Mouse (Mus musculus) spleen, postnatal 10 days (tissue): Measurements from ENCODE around the gene Pfas.
"Not testable (repeated sequence)": the region's sequence is repeated elsewhere in the genome, so short reads cannot be mapped to it uniquely, and the experiment has no call there.

Experiments used
- DNase-seq, 2 experiments: peaks; one replicate each; pipeline ENCODE4 v3.0.0; 2021 to 2022; ENCODE audit warnings: low spot score in 2 of 2

The Pfas gene

DNA sequence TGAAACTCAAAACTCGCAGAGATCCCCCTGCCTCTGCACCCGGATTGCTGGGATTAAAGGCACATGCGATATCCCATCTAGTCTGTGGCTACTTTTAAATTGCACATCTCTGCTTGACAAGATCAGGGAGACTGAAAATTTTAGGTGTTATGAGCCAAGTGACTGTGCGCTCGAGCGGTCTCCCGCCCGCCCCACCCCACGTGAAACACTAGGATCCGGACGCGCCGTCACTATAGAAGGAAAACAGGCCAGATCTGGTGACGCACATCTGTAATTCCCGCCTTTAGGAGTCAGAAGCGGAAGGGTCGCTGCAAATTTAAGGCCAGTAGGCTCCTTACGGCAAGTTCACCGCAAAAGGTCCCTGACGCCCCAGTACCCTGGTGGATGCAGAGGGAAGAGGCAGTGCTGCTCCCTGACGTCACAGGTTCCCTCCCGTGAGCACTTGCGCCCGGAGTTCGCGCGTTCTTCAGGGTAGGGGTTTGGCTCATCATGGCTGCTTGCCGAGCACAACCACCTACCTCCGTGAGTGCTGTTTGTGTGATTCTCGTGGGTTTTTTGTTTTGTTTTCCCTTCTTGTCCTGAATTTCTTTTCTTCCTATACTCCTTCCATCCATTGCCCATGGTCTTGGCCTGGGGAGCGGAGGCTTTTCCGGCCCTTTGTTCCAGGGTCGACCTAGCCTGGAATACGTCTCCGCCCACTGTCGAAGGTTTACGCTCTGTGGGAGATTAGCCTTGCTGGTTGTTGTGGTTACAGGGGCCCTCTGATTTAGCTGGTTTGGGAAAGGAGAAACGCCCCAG, 7.6 kb upstream of the Pfas start, which contains the start of gene Ctc1:
TSS of gene Ctc1 (plus strand) at position 268 of the 798 bp plus-strand sequence.
- DNase-seq: peak; percentile 87 to 95

DNA sequence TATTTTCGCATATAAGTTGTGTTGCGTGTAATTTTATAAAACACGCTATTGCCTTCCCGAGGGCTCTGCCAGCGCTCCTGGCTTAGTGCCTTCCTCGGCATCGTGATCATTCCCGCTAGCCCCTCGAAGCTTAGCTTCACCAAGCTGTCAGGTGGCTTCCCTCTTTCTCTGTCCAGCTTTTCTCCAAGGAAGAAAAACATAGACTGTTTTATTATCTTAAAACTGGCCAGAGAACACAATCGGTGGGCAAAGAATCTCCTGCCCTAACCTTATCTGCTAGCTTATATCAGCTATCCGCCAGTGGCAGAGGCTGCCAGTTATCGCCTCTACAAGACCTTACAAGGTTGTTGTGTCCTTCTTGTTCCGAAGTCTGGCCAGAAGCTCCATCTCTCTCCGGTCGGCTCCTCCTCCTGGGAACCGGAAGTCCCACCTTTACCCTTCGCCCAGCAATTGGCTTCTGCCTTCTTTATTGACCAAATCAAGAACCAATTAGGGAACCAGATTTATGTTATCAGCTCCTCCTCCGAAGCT, 3.9 kb upstream of the Pfas start:
- DNase-seq: peak; percentile 74 to 90

DNA sequence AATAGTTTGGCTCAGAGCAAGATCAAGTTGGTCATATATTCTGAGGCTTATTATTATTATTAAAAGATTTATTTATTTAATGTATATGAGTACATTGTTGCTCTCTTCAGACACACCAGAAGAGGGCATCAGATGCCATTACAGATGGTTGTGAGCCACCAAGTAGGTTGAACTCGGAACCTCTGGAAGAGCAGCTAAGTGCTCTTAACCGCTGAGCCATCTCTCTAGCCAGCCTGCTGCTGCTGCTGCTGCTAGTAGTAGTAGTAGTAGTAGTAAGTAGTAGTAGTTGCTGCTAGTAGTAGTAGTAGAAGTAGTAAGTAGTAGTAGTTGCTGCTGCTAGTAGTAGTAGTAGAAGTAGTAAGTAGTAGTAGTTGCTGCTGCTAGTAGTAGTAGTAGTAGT, 3.2 kb upstream of the Pfas start:
- DNase-seq: not testable (repeated sequence)

DNA sequence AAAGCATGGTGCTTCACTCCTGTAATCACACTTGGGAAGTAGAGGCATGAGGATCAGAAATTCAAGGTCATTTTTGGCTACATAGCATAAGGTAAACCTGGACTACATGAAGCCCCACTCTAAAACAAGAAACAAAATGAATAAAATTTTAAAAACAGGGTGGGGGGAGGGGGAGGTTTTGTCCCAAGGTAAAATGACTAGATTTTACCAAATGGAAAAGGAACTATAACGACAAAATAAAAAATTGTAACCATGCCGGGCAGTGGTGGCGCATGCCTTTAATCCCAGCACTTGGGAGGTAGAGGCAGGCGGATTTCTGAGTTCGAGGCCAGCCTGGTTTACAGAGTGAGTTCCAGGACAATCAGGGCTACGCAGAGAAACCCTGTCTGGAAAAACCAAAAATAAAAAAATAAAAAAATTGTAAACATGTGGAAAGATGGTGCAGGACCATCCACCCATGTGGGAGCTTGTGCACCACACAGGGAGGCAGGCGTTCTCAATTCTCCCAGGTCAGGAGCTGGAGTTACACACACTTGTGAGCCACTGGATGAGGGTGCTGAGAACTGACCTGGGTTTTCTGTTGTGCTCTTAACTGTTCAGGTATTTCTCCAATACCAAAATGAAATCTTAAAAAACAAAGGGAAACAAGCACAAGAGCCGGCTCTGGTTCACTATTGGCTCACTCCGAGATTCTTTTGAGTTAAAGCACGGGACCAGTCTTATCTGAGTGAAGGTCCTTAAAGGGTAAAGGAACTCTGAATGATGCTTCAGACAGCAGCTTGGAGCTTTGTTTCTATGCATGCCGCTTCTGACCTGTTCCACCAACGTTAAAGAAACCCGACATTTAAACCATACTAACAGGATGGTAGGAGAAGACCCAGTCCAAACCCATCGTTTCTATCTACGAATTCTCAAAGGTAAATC, 2.4 kb upstream of the Pfas start:
- DNase-seq: no peak

DNA sequence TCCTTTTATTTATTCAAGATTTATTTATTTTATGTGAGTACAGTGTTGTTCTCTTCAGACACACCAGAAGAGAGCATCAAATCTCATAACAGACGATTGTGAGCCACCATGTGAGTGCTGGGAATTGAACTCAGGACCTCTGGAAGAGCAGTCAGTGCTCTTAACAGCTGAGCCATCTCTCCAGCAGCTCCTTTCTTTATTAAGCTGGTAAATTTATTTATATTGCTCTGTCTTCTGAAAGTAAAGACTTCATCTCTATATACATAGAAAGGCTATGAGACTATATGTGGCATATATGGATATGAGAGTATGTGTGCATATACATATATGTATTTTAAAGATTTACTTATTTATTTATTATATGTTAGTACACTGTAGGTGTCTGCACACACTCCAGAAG, 1.2 kb upstream of the Pfas start:
- no peak for DNase-seq

DNA sequence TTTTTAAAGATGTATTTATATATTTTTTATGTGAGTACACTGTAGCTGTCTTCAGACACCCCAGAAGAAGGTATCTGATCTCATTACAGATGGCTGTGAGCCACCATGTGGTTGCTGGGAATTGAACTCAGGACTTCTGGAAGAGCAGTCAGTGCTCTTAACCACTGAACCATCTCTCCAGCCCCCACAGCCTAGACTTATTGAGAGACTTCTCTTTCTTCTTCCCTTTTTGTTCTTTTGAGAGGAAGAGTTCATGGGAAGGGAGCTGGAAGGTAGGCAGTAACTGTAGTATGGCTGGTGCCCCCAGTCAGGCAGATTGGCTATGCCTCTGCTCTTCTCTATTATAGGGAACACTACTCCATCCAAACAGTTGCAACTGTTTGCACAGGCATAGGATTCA, 1.7 kb downstream of the Pfas start:
- DNase-seq: not testable (repeated sequence)

DNA sequence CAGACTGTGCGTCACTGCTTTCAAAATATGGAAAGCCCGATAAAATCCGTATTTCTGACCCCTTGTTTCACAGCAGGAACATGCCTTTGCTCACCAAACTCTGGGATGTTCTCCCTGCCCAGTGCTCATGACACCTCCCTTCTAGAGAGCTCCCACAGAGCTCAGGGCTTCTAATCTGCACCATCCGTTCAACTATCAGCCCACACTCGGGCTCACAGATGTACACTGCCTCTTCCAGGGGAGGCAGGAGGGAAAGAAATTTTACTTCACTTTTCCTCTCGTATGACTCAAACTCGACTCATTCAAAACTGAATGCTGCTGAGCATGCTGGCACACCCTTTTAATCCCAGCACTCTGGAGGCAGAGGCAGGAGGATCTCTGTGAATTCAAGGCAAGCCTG, 3.1 kb downstream of the Pfas start:
- DNase-seq: no peak

DNA sequence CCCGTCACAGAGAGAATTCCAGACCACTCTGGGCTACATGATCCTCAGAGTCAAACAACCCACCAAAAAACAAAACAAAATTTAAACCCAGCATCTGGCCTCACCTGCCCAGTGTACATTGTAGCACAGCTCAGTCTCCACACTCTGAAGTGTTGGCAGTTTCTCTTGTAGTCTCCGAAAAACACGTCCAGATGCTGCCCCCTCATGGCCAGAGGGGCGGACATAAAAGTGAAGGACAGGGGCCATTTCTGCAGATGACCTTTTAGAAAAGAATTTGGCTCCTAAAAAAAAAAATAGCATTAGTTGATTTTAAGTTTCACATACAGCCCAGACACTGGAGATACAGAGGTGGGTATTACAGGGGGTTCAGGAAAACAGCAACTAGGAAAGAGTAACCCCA, 4.7 kb downstream of the Pfas start:
- no peak for DNase-seq

DNA sequence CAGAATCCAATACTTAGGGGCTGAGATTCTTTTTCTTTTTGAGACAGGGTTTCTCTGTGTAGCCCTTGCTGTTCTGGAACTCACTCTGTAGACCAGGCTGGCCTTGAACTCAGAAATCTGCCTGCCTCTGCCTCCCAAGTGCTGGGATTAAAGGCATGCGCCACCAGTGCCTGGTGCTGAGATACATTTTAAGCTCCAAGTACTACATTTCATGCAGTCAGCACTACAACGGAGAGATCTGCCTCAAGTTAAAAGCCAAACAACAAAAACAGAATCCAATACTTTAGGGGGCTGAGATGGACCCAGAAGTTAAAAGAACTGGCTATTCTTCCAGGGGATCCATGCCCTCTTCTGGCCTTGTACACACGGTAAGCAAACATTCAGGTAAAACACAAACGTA, 5.5 kb downstream of the Pfas start:
- DNase-seq: not testable (repeated sequence)

DNA sequence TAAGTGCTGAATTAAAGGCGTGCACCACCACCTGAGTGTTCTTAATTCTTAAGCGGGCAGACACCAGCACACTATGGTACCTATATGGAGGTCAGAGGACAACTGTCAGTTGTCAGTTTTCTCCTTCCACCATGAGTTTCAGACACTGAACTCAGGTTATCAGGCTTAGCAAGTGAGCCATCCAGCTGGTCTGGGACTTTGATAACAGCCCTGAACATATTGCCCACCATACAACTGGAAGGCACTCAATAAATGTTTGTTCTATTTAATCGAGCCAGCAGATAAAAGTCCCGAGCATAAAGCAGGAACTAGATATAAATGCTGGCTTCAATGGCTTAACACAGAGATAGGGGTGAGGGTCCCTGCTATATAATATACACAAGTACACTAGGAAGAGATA, 11.2 kb downstream of the Pfas start:
- DNase-seq: no peak

DNA sequence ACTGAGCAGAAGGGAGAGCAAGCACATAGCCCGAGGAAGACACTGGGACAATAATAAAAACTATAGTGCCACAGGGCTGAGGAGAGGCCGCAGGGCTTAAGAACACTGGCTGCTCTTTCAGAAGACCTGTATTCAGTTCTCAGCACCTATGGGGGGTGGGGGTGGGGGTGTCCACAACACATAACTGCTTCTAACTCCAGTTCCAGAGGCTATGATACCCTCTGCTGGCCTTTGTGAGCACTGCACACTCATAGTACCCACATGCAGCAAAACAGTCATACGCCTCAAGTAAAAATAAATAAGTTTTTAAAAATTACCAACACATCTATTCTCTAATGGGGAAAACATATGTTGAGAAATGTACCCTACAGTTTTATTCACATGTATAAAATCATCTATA, 13.9 kb downstream of the Pfas start:
- DNase-seq: peak in 1 of 2 experiments; percentile 45

DNA sequence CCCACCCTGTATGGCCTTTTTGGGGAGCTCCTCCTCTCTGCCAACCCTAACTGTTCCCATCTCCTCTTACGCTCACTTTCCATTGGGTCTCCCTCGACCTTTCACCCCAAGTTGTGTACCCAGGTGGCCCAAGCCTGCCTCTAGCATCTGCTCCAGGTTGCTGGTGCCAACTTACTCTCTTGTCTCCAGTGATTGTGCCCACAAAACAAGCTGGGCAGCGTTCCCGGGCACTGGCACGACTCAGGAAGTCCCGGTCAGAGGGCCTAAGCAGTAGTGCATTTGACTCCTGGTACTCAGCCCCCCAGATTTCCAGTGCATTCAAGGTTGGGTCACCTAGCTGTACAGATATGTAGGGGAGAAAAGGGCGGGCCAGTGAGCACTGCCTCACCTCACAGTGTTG, 15.1 kb downstream of the Pfas start:
- DNase-seq: no peak

DNA sequence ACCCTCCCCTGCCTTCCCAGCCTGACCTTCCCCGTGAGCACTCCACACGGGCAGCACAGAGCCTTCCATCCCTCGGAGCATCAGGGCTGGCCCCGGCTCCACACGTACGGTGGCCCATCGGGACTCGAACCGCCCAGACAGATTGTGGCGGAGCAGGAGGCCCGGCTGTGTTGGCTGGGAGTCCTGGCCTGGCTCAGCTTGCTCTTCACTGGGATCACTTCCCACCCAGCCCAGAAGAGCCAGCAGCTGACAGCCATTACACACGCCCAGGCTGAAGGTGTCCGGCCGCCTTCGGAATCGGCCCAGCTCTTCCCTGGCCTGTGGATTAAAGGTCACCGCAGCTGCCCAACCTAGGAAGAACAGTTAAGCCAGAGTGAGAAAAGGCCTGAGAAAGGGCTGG, 19.9 kb downstream of the Pfas start:
- no peak for DNase-seq

DNA sequence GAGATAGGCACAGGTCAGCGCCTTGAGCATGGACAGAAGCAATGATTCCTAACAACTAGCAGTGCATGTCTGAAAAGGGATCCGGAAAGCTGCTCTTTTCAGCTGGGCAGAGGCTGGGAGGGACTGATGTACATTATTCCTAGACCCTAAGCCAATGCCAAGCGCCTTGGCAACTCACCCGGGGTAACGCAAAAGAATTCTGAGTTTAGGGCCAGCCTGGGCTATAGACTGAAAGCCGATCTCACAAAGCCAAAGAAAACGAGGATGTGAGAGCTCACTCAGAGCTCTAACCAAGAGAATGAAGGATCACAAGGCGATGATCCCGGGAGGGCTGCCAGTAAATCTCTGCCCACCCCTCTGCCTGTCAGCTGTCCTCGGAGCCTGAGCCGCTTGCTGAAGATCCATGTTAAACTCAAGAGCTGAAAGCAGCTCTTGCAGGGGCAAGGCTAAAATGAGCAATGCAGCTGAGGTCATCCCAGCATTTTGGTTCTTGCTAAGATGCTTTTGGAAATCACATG, 20.8 kb downstream of the Pfas start:
- DNase-seq: no peak

DNA sequence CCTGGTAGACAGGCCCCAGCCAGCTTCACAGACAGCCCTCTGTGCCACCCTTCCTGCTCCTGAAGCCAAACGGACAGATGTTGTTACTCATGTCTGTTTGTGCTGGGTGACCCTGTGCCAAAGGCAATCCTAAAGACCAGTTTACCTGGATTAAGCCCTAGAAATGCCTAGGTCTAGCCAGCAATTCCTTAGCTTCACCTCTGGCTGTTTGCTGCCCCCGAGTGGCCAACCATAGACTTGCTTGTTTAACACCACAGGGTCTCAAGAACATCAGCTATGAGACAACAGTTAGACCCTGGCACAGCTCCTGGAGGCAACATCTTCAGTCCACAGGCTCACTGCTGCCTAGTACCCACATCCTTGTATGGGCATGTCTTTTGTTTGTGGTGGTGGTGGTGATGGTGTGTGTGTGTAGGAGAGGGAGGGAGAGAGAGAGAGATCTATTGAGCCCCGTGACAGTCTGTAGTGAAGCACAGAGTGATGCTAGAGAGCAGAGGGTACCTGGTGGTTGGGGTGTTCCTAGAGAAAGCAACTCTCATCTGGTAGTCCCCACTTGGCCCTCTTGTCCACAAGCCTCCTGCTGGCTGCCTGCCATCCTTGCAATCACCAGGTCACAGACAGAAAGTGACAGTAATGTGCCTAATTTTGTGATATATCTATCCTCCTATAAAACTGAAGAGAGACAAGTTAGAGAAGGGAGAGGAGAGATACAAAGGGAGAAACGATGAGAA, 25.5 kb downstream of the Pfas start:
- DNase-seq: peak; percentile 63 to 83

DNA sequence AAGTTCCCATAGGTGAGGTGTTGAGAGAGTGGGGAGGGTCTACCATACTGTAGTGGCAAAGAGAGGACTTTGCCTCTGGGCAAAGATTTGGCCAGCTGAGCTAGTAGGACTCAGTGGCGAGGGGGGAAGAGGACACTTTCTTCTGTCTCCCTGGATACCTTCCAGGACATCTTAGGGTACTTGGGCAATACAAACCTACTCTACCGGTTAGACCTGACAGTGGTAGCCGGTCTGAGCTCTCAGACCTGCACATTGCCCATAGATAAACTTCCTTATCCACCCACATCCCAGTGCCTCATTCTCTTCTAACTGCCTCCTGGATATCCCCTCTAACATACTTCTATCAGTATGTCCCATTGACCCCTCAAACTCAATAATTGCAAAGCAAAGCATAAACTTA, 27.3 kb downstream of the Pfas start:
- no peak for DNase-seq

DNA sequence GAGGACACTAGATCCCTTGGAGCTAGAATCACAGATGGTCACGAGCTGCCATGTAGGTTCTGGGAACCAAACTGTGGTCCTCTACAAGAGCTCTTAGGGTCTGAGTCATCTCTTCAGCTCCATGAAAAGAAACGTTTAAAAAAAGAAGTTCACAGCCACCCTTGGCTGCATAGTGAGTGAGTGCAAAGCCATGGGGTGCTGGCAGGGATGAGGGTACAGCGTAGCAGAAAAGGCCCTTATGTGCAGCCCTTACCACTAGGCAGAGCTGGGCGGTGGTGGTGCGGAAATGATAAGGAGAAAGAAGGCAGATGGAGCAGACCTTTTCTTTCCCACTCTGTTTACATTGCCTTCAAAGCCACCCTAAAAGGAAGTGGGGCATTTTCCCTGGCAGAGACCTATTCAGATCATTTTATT, 28.9 kb downstream of the Pfas start:
- DNase-seq: no peak

DNA sequence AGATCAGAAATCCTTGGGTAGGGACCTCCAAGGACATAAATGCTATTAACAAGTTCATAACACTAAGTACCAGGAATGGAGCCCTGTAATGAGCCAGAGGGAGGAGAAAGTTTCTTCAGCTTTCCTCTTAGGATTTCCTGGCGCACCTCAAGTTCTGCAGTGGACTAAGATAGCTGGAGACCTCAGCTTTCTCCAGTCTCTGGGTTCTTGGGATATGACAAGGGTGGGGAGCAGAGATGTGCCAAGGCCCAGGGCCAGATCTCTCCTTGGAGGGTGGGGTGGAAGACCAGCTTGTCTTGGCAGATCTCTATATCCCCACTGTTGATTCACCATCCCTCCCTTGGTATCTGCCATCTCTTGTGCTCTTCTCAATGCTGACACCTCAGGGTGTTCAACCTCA, 32.7 kb downstream of the Pfas start:
- no peak for DNase-seq

DNA sequence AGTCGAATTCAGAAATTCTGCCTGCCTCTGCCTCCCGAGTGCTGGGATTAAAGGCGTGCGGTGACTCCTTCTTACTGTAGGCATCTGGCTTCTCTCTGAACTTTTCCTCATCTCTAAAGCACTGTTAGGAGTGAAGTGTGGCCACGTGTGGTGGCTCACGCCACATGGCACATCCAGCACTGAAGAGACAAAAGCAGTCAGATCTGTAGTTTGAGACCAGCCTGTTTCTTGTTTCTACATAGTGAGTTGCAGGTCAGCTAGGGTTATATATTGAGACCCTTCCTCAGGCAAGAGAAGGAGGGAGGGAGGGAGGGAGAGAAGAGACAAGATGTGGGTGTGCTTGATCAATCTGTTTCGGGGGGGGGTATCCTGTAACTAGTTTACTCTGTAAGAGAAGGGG, 33.2 kb downstream of the Pfas start, which contains the start of gene Rangrf:
TSS of gene Rangrf (minus strand) at position 101 of the 400 bp plus-strand sequence.
- no peak for DNase-seq

DNA sequence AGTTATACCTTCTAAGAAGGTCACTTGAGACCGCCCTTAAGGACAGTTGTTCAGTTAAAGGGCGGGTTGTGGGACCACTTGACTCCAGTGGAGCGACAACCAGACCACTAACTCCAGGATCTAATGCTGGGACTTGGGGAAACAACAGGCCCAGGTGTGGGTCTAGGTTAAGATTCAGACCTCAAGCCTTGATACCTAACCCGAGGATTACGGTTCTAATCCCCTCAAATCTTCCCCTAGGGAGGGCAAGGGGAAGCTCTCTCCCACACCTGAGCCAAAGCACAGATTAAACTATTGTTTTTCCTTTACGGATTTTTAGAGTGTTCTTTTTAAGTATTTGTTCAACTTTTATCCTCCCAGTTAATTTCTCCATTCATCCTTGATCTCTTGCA, 34.2 kb downstream of the Pfas start:
- DNase-seq: no peak

DNA sequence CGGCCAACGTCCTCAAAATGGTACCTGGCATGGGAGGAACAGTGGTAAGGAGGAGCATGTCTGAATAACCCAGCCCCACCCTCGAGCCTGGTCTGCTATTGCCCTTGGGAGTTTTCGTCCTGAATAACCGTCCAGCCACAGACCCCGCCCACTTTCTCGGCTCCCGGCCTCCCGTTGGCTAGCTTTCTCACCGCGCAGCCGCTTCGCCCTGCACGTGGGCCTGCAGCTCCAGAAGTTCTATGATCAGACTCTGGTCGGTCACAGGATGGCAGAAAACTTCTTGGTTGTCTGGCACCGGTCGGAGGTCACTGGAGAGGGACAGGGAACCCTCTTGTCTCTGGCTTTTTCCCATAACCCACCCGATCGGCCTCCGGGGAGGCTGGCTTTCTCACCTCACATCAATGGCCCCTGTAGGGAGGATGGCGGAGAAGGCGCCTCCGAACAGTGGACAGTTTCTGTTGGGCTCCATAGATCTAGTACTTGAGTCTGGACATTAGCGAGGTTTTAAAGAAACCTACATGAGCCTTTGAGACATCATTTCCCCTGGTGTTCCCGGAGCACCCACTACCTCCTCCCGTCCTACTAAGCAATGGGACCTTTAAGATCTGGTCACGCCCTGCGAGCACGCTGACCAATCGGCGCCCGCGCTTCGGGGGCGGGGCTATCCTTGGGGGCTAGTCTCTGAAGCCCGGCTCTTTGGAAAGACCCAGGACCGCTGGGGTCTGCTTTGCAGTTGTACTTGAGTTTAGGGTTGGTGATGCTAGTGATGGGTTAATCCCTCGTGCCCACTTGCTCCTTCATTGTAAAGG, 34.8 kb downstream of the Pfas start:
- peak; percentile 58 to 83 for DNase-seq
